Mouse (Mus musculus) kidney, embryonic 14.5 days (tissue): ENCODE measurements around the gene Fads3. TPM values are rescaled to one million over a fixed set of nuclear protein-coding genes. Genes with fewer than 3 reads are reported as not detected.

ENCODE experiments used
- ATAC-seq: fragments of 200-750 bp; cut with Nextera tagmentation; 2 replicates; pipeline ENCODE4 v1.8.0; 2017; ENCODE audit warnings: moderate number of reproducible peaks, mild to moderate bottlenecking, moderate TSS enrichment, moderate library complexity; ENCODE audit not compliant: low FRiP score, low TSS enrichment
- H3K27ac ChIP-seq: fragments of 300-500 bp; sonication (generic); 2 replicates; pipeline ENCODE4 v1.5.1; 2014; ENCODE audit warnings: low read depth, mild to moderate bottlenecking, low read length, moderate library complexity, mixed read lengths
- H3K27me3 ChIP-seq: fragments of 300-500 bp; sonication (generic); 2 replicates; pipeline ENCODE4 v1.6.1; 2014; ENCODE audit warnings: mild to moderate bottlenecking, low read length; ENCODE audit not compliant: control insufficient read depth, insufficient read depth
- H3K36me3 ChIP-seq: fragments of 300-500 bp; sonication (generic); 2 replicates; pipeline ENCODE4 v1.6.1; 2014; ENCODE audit warnings: low read length, mixed read lengths; ENCODE audit not compliant: control insufficient read depth, insufficient read depth
- H3K4me1 ChIP-seq: fragments of 300-500 bp; sonication (generic); 2 replicates; pipeline ENCODE4 v1.6.1; 2014; ENCODE audit warnings: low read length, mixed read lengths; ENCODE audit not compliant: control insufficient read depth, insufficient read depth
- H3K4me2 ChIP-seq: fragments of 300-500 bp; sonication (generic); replicated peaks from 2 replicates; pipeline ENCODE4 v1.6.1; 2014; ENCODE audit warnings: low read depth, mild to moderate bottlenecking, low read length
- H3K4me3 ChIP-seq: fragments of 300-500 bp; sonication (generic); 2 replicates; pipeline ENCODE4 v1.5.1; 2014; ENCODE audit warnings: mild to moderate bottlenecking, low read length
- H3K9ac ChIP-seq: fragments of 300-500 bp; sonication (generic); 2 replicates; pipeline ENCODE4 v1.6.1; 2014; ENCODE audit warnings: low read depth, mild to moderate bottlenecking, low read length, moderate library complexity
- H3K9me3 ChIP-seq: fragments of 300-500 bp; sonication (generic); 2 replicates; pipeline ENCODE4 v1.6.1; 2016; ENCODE audit warnings: low read length; ENCODE audit not compliant: control insufficient read depth
- WGBS: fragments of 180-500 bp; shearing (Covaris S2); extraction: QIAGEN DNeasy Blood & Tissue Kit; methylation state at CpG from one replicate; pipeline ENCODE4 v1.1.7; 2014; 5-methylcytosine and 5-hydroxymethylcytosine counted together
- polyA plus RNA-seq: library from polyadenylated mRNA; unstranded; fragments of >200 nt; fragmentation: Nextera tagmentation; extraction: Ambion mirVana; gene quantifications from 2 replicates; pipeline ENCODE4 v1.2.1, GENCODE M21; 2014

Gene Fads3
- polyA plus RNA-seq, 1 experiment from 2014 or later, result 10.4 TPM

DNA sequence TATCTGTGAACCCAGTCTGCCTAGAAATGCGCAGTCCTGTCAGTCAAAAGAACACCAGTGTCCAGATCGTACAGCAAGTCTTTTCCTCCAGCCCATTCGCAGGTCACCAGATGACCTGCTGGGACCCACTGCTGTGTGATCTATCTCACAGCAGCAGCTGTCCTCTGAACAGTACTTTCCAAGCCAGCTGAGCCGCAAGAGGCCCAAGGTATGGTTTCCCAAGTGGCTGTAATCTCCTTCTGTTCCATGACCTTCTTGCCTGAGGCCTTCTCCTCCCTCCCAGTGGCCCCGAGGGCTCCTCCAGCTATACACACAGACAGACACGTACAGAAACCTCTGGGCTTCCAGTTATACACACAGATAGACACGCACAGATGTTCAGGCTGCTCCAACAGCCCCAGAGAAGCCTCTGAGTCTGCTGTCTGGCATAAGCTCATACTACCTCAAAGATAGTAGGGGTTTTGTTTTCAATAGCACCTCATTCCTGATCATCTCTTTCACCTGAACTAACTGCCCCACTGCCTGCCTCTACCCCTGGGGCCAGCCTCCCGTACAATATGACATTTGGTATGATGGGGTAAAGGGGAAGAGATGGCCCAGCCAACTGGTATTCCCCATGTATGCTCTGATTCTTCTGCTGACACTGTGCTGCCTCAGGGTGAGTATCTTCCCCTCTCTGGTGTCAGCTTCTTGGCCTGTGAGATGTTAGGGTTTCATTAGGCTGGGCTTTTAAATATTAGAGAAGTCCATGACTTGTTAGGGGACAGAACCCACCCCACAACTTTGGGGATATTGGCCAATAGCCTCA lies 19.6 kb downstream of the Fads3 start:
- Histone ChIP-seq H3K4me1 (0 out of 2 replicates have a peak, but pooled peaks cover 8% of the 10 kb centered on the region), H3K27me3 (no peaks in the 10 kb centered on the region), H3K9me3 (no peaks in the 10 kb centered on the region), H3K27ac (no peak overlapping the region; the same call in 1 of the 2 replicates), H3K9ac (no peak overlapping the region), H3K4me3 (no peak overlapping the region), H3K4me2 (no peak overlapping the region), H3K36me3 (peaks cover 55% of the 10 kb centered on the region)
- ATAC-seq, result no peak
- 59% methylated on average over 8 of the region's 8 CpGs for WGBS

DNA sequence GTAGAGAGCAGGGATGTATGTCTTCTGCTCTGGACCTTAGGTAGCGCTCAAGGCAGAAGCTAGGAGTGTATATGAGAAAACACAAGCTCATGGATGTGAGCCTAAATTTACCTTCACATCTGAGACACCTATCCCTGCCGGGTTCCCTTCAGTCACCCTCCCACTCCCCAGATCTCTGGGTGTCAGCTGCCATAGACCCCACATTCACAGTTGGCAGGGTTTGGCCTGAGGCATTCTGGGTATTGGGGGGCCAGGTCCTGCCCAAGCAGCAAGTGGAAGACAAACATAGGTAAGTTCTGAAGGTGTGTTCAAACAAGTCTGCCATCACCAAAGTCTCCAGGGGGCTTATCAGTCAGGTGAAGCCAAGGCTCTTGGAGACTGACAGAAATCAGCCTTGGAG lies 20.3 kb downstream of the Fads3 start:
- peaks cover 55% of the 10 kb centered on the region for H3K36me3 ChIP-seq
- 91% methylated on average over 2 of the region's 2 CpGs for WGBS

DNA sequence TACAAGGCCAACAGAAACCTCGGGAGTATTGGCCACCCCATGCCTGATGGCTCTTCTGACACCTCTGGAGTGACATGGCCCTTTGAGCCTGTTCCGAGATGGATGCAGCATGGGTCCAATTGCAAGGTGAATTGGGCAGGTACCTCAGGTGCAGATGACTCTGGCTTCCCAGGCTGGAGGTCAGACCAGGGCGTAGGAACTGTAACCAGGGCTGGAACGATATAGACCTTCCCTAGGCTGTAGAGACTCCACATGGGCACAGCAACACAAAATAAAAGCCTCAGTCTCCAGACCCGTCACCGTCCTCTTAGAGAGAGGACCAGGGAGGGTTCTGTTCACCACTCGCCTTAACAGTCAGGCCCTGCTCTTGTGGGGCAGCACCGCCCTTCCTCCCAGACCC lies 20.9 kb downstream of the Fads3 start:
- Histone ChIP-seq H3K27me3 (no peaks in the 10 kb centered on the region), H3K9me3 (no peaks in the 10 kb centered on the region), H3K4me3 (no peak overlapping the region), H3K36me3 (peaks cover 60% of the 10 kb centered on the region), H3K27ac (no peak overlapping the region), H3K4me2 (no peak overlapping the region), H3K9ac (no peak overlapping the region), H3K4me1 (0 out of 2 replicates have a peak, but pooled peaks cover 5% of the 10 kb centered on the region)
- 86% methylated on average over 8 of the region's 8 CpGs for WGBS
- ATAC-seq, result no peak

More for the DNA sequence above, 20.3 kb downstream of the Fads3 start:
- Histone ChIP-seq H3K4me1 (0 out of 2 replicates have a peak, but pooled peaks cover 8% of the 10 kb centered on the region), H3K9ac (no peak overlapping the region), H3K4me2 (no peak overlapping the region), H3K4me3 (no peak overlapping the region), H3K27me3 (no peaks in the 10 kb centered on the region), H3K27ac (no peak overlapping the region), H3K9me3 (no peaks in the 10 kb centered on the region)
- no peak for ATAC-seq

DNA sequence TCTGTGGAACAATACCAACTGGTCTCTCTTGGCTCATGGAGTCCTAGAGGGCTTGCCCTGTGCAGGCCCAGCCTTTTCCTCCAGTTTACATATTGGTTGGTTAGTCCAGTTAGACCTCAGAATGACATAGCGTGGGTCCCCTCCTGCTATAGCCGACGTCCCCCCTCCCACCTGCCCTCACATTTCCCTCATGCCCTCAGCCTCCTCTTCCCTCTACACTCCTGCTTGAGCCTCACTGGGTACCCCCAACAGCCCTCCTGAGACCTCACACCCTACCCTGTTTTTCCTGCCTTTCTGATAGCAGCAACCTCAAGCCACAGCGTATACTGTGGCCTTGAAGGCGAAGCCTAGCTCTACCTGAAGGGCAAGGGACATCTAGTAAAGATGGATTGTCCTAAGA lies 21.5 kb downstream of the Fads3 start:
- Histone ChIP-seq H3K27ac (no peak overlapping the region), H3K27me3 (no peaks in the 10 kb centered on the region), H3K9ac (no peak overlapping the region), H3K4me1 (0 out of 2 replicates have a peak, but pooled peaks cover under 1% of the 10 kb centered on the region), H3K4me3 (no peak overlapping the region), H3K4me2 (no peak overlapping the region), H3K36me3 (peaks cover 63% of the 10 kb centered on the region), H3K9me3 (no peaks in the 10 kb centered on the region)
- WGBS, result 93% methylated on average over 5 of the region's 5 CpGs
- no peak for ATAC-seq

DNA sequence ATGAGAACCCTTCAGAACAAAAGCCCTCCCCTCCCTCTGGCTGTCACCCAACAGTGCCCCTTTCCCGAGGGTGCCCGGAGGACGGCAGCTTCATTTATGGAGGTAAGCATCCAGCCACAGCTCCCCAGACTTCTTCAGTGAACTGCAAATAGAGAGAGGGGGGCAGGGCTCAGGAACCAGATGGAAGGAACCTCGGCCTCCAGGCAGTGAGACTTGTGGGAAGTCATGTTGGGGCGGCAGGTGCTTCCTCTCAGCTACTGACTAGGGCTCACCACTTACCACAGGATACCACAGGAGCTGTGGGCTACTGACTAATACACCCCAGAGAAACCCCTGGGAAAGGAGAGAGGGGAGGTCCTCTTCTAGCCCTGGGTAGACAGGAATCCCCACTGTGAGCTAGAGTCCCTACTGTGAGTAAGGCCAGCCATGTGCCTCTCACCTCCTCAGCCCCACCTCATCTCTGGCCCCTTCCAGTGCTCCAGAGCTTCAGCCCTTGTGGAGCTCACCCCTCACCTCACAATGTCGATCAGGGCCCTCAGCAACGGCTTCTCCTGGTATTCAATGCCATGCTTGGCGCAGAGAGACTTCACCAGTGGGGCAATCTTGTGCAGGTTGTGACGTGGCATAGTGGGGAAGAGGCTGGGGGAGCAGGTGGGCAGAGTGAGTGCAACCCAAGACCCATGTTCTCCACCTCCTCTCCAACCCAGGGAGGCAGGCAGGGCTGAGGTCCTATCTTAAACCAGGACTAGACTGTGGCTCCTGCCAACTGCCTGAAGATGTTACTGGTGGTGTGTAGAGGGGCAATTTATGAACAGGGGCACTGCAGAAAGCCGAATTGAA lies 23.0 kb downstream of the Fads3 start:
- no peaks in the 10 kb centered on the region for H3K4me1 ChIP-seq
- no peaks in the 10 kb centered on the region for H3K27me3 ChIP-seq
- peaks cover 74% of the 10 kb centered on the region for H3K36me3 ChIP-seq
- no peak for ATAC-seq
- H3K4me3 ChIP-seq, result no peak overlapping the region
- H3K9me3 ChIP-seq, result no peaks in the 10 kb centered on the region
- WGBS, result 90% methylated on average over 10 of the region's 10 CpGs
- no peak overlapping the region for H3K4me2 ChIP-seq
- H3K27ac ChIP-seq, result no peak overlapping the region
- H3K9ac ChIP-seq, result no peak overlapping the region

DNA sequence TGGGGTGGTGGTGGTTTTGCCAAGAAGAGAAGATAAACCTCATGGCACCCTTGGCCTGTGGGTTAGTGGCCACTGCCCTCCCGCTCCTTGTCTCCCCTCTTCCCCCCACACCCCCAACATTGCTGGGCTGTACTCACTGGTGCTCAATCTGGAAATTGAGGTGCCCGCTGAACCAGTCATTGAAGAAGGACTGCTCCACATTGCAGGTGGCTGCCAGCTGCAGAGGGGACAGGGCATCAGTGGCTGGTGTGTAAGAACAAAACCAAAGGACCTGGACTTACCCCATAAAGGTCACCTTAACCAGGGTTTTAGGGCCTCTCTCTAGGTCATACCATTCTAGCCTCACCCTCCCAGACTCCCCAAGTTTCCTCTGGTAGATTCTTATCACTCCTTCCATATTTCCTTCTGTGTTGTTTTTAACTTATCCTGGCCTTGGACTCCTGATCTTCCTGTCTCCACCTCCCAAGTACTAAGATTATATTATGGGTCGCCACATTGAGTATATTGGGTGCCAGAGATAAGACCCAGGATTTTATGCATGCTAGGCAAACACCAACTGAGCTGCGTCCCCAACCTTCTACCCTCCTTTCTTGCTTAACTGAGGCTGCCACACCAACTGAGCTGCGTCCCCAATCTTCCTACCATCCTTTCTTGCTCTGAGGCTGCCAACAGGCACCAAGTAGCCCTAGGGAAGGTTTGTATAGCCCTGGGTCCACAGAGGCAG lies 24.3 kb downstream of the Fads3 start:
- Histone ChIP-seq H3K27ac (no peak overlapping the region), H3K4me3 (no peak overlapping the region), H3K4me1 (no peaks in the 10 kb centered on the region), H3K27me3 (no peaks in the 10 kb centered on the region), H3K4me2 (no peak overlapping the region), H3K9ac (no peak overlapping the region), H3K9me3 (no peaks in the 10 kb centered on the region), H3K36me3 (peaks cover 87% of the 10 kb centered on the region)
- no peak for ATAC-seq
- 93% methylated on average over 5 of the region's 5 CpGs for whole genome bisulfite sequencing

DNA sequence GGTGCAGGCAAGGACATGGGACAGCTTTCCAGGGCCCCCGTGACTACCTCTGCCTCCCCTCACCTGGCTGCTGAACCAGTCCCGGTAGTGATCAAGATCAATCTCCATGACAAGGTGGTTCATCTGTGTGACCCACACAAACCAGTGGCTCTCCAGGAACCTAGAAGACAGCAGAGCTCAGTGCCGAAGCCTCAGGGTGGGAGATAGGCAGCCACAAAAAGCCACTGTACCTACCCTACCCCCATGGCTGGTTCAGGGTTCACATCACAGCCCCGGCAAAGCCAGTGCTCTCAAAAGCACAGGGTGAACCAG lies 24.8 kb downstream of the Fads3 start:
- H3K27me3 ChIP-seq, result no peaks in the 10 kb centered on the region
- no peak overlapping the region for H3K4me2 ChIP-seq
- no peak overlapping the region for H3K9ac ChIP-seq
- 91% methylated on average over 4 of the region's 4 CpGs for WGBS
- H3K4me3 ChIP-seq, result no peak overlapping the region
- H3K4me1 ChIP-seq, result no peaks in the 10 kb centered on the region
- H3K27ac ChIP-seq, result no peak overlapping the region
- H3K9me3 ChIP-seq, result no peaks in the 10 kb centered on the region
- no peak for ATAC-seq
- H3K36me3 ChIP-seq, result peaks cover 90% of the 10 kb centered on the region

DNA sequence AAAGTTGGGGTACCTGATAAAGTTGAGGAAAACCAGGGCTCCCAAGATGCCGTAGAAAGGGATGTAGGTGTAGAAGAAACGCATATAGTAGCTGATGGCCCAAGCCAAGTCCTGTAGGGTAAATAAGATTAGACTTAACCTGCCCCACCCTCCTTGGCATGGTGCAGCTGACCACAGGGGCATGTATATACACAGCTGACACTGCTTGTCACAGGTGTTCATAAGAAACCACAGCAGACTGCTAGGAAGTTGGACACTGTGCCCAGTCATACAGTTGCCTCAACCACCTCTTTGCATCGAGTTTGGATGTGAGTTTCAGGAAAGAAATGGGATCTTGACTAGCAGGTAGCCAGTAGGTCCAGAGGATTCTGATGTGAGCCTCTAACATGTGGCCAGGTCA lies 25.1 kb downstream of the Fads3 start:
- Histone ChIP-seq H3K9ac (no peak overlapping the region), H3K4me3 (no peak overlapping the region), H3K9me3 (no peaks in the 10 kb centered on the region), H3K27me3 (no peaks in the 10 kb centered on the region), H3K4me1 (no peaks in the 10 kb centered on the region), H3K27ac (no peak overlapping the region), H3K36me3 (peaks cover 94% of the 10 kb centered on the region), H3K4me2 (no peak overlapping the region)
- WGBS, result 95% methylated on average over 3 of the region's 3 CpGs
- ATAC-seq, result no peak
